Mouse (Mus musculus) liver, embryonic 14.5 days (tissue): ENCODE results near the gene 1700019N19Rik.

Experiments used
- CTCF ChIP-seq: IDR thresholded peaks from 2 replicates; pipeline ENCODE4 v1.5.1; 2016; ENCODE audit warnings: antibody characterized with exemption, low read depth, control low read depth
- EP300 ChIP-seq: IDR thresholded peaks from 2 replicates; pipeline ENCODE4 v1.6.1; 2016; ENCODE audit warnings: antibody characterized with exemption, low read depth

GRCm38 (mm10) chr19:58805191-58805779 is 11.0 kb upstream of the 1700019N19Rik start:
- TF ChIP-seq CTCF (no peak), EP300 (no peak)
